Mouse (Mus musculus) liver, embryonic 14.5 days (tissue): Measurements from ENCODE around the gene Btla. TPM values are rescaled to one million over a fixed set of nuclear protein-coding genes. Genes with fewer than 3 reads are reported as not detected.
A peak's percentile ranks its signal among the peaks of the same experiment; 100 is the strongest.

Experiments used
- ATAC-seq: fragments of 200-750 bp; cut with Nextera tagmentation; 2 replicates; pipeline ENCODE4 v1.8.0; 2017; ENCODE audit warnings: moderate number of reproducible peaks, mild to moderate bottlenecking, moderate library complexity; ENCODE audit not compliant: insufficient read depth
- DNase-seq, 3 experiments: peaks; one replicate each; pipeline ENCODE4 v3.0.0-alpha.2; 2012 to 2013; ENCODE audit warnings: low read depth in 3 of 3, low spot score in 3 of 3
- H3K27ac ChIP-seq: fragments of 300-500 bp; sonication (generic); 2 replicates; pipeline ENCODE4 v1.5.1; 2014; ENCODE audit warnings: moderate library complexity, mild to moderate bottlenecking, control low read depth, inconsistent platforms
- H3K27me3 ChIP-seq: fragments of 300-500 bp; sonication (generic); 2 replicates; pipeline ENCODE4 v1.6.1; 2014; ENCODE audit warnings: mild to moderate bottlenecking, low read length, moderate library complexity; ENCODE audit not compliant: control insufficient read depth, insufficient read depth
- H3K36me3 ChIP-seq: fragments of 300-500 bp; sonication (generic); replicated peaks from 2 replicates; pipeline ENCODE4 v1.6.1; 2014; ENCODE audit warnings: low read depth; ENCODE audit not compliant: control insufficient read depth, insufficient read depth
- H3K4me1 ChIP-seq, 2 experiments: fragments of 200-500 bp in 1 of 2; fragments of 300-500 bp in 1 of 2; sonication (generic) in 1 of 2; replicated peaks; 2 replicates each; pipeline ENCODE4 v1.6.1; 2012 to 2014; ENCODE audit warnings: antibody characterized with exemption in 1 of 2, inconsistent platforms in 1 of 2, low read length in 1 of 2; ENCODE audit not compliant: control insufficient read depth in 2 of 2, insufficient read depth in 2 of 2
- H3K4me2 ChIP-seq: fragments of 300-500 bp; sonication (generic); 2 replicates; pipeline ENCODE4 v1.6.1; 2014; ENCODE audit warnings: low read depth, mild to moderate bottlenecking, control low read depth, moderate library complexity
- H3K4me3 ChIP-seq, 2 experiments: fragments of 200-500 bp in 1 of 2; fragments of 300-500 bp in 1 of 2; sonication (generic) in 1 of 2; 2 replicates each; pipeline ENCODE4 v1.5.1; 2012 to 2014; ENCODE audit warnings: low read depth in 2 of 2, low read length in 2 of 2, mild to moderate bottlenecking in 2 of 2, control low read depth in 1 of 2, inconsistent platforms in 1 of 2, moderate library complexity in 1 of 2; ENCODE audit not compliant: insufficient read depth in 1 of 2
- H3K9ac ChIP-seq: fragments of 300-500 bp; sonication (generic); replicated peaks from 2 replicates; pipeline ENCODE4 v1.6.1; 2014; ENCODE audit warnings: mild to moderate bottlenecking, control low read depth, moderate library complexity
- H3K9me3 ChIP-seq: fragments of 300-500 bp; sonication (generic); 2 replicates; pipeline ENCODE4 v1.6.1; 2016; ENCODE audit warnings: low read length, mixed read lengths; ENCODE audit not compliant: control insufficient read depth
- CTCF ChIP-seq: IDR thresholded peaks from 2 replicates; pipeline ENCODE4 v1.5.1; 2016; ENCODE audit warnings: antibody characterized with exemption, low read depth, control low read depth
- EP300 ChIP-seq: IDR thresholded peaks from 2 replicates; pipeline ENCODE4 v1.6.1; 2016; ENCODE audit warnings: antibody characterized with exemption, low read depth
- WGBS: fragments of 180-500 bp; shearing (Covaris S2); extraction: QIAGEN DNeasy Blood & Tissue Kit; methylation state at CpG from one replicate; pipeline ENCODE4 v1.1.7; 2014; ENCODE audit not compliant: insufficient replicate concordance; 5-methylcytosine and 5-hydroxymethylcytosine counted together
- polyA plus RNA-seq, 2 experiments: library from polyadenylated mRNA; depleted of rRNA in 1 of 2; stranded (reverse) in 1 of 2; unstranded in 1 of 2; fragments of >200 nt; fragmentation: Nextera tagmentation in 1 of 2; extraction: Ambion mirVana in 1 of 2; gene quantifications; 2 replicates each; pipeline versions ENCODE4 v1.2.1 to v1.2.3; 2012 to 2014

Btla gene
- polyA plus RNA-seq, 2 experiments = 0.32 to 0.42 TPM

DNA sequence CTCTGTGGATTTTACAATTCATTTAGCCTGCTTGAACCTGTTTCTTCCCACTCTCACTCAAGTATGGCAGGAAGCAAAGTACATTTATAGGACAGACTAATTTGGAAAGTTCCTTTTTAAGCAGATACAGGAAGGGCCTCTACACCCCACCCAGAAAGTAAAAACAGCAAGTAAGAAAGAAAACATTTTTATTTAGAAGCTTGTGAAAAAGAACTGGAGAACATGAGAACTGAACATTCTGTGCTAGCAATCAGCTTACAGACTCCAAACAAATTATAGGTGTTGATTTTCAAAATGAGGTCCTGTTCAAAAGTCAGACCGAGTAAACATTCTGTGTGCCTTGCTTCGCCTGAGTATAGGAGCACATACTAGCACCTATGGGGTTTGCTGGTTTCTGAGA, 32.8 kb downstream of the Btla start:
- Histone ChIP-seq H3K27ac (no peak overlapping the region), H3K4me1 (no peaks in the 10 kb centered on the region), H3K36me3 (no peaks in the 10 kb centered on the region), H3K4me3 (no peak overlapping the region), H3K9ac (no peak overlapping the region), H3K27me3 (no peaks in the 10 kb centered on the region), H3K4me2 (no peak overlapping the region), H3K9me3 (no peaks in the 10 kb centered on the region)
- ATAC-seq (no peak), DNase-seq (no peak)
- WGBS = 54% methylated on average over 2 of the region's 2 CpGs
- no peak for TF ChIP-seq CTCF

DNA sequence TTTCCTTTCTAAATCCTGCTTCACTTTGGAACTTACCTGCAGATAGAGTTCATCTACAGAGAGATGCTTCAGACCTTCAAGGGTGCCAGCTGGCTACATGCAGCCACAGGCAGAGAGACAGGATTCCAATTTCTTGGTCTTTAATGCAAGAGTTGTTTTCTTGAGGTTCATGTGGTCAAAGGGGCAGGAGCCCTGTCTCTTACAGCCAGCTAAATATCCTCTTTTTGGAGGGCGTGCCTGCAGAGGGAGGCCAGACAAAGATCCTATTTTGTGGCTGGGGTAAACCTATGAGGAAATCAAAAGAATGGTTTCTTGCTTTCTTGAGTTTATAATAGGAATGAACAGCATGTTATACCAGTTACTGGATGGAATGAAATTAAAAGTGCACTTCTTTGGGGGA, 33.5 kb downstream of the Btla start:
- TF ChIP-seq CTCF (no peak), EP300 (no peak)
- no peaks in the 10 kb centered on the region for H3K36me3 ChIP-seq
- no peak for DNase-seq
- no peak overlapping the region for H3K9ac ChIP-seq
- H3K27ac ChIP-seq = no peak overlapping the region
- no peak overlapping the region for H3K4me2 ChIP-seq
- no peaks in the 10 kb centered on the region for H3K9me3 ChIP-seq
- no peak overlapping the region for H3K4me3 ChIP-seq
- 7% methylated on average over 1 of the region's 1 CpGs for WGBS
- no peak for ATAC-seq
- H3K4me1 ChIP-seq = no peaks in the 10 kb centered on the region
- no peaks in the 10 kb centered on the region for H3K27me3 ChIP-seq

DNA sequence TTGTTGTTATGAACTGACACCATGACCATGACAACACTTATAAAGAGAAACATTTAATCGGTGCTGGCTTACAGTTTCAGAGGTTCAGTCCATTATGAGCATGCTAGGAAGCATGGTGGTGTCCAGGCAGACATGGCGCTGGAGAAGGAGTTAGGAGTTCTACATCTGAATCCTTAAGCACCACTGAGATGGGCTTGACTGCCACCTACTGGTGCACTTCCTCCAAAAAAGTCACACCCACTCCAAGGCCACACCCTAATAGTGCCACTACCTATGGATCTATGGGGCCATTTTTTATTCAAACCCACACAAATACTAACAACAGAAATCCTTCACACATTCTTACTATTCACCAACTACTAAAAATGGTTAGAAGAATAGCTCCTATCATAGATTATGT, 35.5 kb downstream of the Btla start:
- 67% methylated on average over 2 of the region's 2 CpGs for WGBS
- no peaks in the 10 kb centered on the region for H3K4me1 ChIP-seq
- H3K36me3 ChIP-seq = no peaks in the 10 kb centered on the region
- no peaks in the 10 kb centered on the region for H3K27me3 ChIP-seq
- H3K9me3 ChIP-seq = no peaks in the 10 kb centered on the region
- H3K27ac ChIP-seq = no peak overlapping the region
- H3K9ac ChIP-seq = no peak overlapping the region
- ATAC-seq = no peak
- H3K4me2 ChIP-seq = no peak overlapping the region
- DNase-seq = peak in 1 of 3 experiments; percentile 4
- TF ChIP-seq EP300 (no peak), CTCF (peak; percentile 42)
- H3K4me3 ChIP-seq = no peak overlapping the region

DNA sequence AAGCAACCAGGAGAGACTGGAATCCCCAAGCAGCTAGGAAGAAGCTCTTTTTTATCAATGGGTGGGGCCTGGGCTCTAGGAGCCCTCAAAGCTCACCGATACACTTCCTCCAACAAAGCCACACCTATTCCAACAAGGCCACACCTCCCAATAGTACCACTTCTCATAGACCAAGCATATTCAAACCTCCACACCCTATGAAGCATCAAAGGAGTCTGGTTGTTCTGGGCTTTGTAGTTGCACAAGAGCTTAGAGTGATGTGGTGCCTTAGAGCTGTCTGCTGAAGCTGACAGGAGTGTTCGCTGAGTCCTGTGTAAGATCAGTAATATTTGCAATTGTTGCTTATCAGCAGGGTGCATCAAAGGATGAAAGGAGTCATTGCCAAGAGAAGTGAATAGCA, 37.2 kb downstream of the Btla start:
- WGBS = 60% methylated on average over 2 of the region's 2 CpGs
- no peak overlapping the region for H3K4me3 ChIP-seq
- no peak for TF ChIP-seq EP300
- TF ChIP-seq CTCF = no peak
- no peak for ATAC-seq
- no peak for DNase-seq
- H3K36me3 ChIP-seq = no peaks in the 10 kb centered on the region
- no peaks in the 10 kb centered on the region for H3K9me3 ChIP-seq
- H3K4me2 ChIP-seq = no peak overlapping the region
- no peak overlapping the region for H3K27ac ChIP-seq
- H3K9ac ChIP-seq = no peak overlapping the region
- no peaks in the 10 kb centered on the region for H3K27me3 ChIP-seq
- no peaks in the 10 kb centered on the region for H3K4me1 ChIP-seq

DNA sequence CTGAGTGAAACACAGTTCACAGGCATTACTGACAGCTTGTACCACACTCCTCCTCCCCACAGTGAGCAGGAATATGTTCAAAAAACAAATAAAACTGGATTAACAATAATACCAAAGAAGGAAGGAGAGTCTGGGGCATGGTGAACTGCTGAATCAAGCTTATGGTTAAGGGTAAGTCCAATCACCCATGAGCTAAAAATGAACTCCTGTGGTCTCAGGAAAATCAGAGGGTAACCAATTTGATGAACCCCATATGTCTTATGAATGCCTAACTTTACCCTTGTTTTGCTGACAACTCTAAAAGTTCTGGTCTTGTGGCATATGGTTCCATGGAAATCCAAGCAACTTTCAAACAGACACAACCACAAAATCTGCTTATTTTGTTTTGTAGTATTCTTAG, 37.9 kb downstream of the Btla start:
- DNase-seq = no peak
- no peak for ATAC-seq
- no peaks in the 10 kb centered on the region for H3K36me3 ChIP-seq
- no peaks in the 10 kb centered on the region for H3K27me3 ChIP-seq
- H3K4me2 ChIP-seq = no peak overlapping the region
- TF ChIP-seq EP300 (no peak), CTCF (no peak)
- no peaks in the 10 kb centered on the region for H3K4me1 ChIP-seq
- no peak overlapping the region for H3K9ac ChIP-seq
- H3K9me3 ChIP-seq = no peaks in the 10 kb centered on the region
- no peak overlapping the region for H3K4me3 ChIP-seq
- H3K27ac ChIP-seq = no peak overlapping the region

GRCm38 (mm10) chr16:45269886-45270285, 45.8 kb downstream of the Btla start:
- 60% methylated on average over 2 of the region's 2 CpGs for WGBS
- TF ChIP-seq CTCF = no peak
- no peak for TF ChIP-seq EP300

More at GRCm38 (mm10) chr16:45269886-45270285, 45.8 kb downstream of the Btla start:
- Histone ChIP-seq H3K27ac (no peak overlapping the region), H3K4me3 (no peak overlapping the region), H3K9ac (no peak overlapping the region), H3K9me3 (no peaks in the 10 kb centered on the region), H3K36me3 (no peaks in the 10 kb centered on the region), H3K27me3 (no peaks in the 10 kb centered on the region), H3K4me2 (no peak overlapping the region), H3K4me1 (no peaks in the 10 kb centered on the region)
- DNase-seq (no peak), ATAC-seq (no peak)
